Mouse (Mus musculus) erythroblast, embryonic 14.5 days (primary cell): Measurements from ENCODE around the gene Dmwd.

ENCODE experiments used
- GATA1 ChIP-seq: IDR thresholded peaks from 2 replicates; pipeline ENCODE4 v1.6.1; 2012; ENCODE audit warnings: low read length, inconsistent platforms, mixed read lengths
- TAL1 ChIP-seq: IDR thresholded peaks from 3 replicates; pipeline ENCODE4 v1.6.1; 2012; ENCODE audit warnings: low read length, inconsistent platforms, mixed read lengths

- TF ChIP-seq GATA1 = no peak
- TF ChIP-seq TAL1 = no peak
Measured at GRCm38 (mm10) chr7:19077761-19078160, 1.7 kb downstream of the Dmwd start.
